Mouse (Mus musculus) liver, postnatal 0 days (tissue): ENCODE measurements around the gene Plekhh1.

Source experiments
- CTCF ChIP-seq: sonication (generic); IDR thresholded peaks from 2 replicates; pipeline ENCODE4 v1.5.1; 2016; ENCODE audit warnings: antibody characterized with exemption, low read depth
- EP300 ChIP-seq: IDR thresholded peaks from 2 replicates; pipeline ENCODE4 v1.6.1; 2016; ENCODE audit warnings: antibody characterized with exemption, low read depth, mild to moderate bottlenecking

DNA sequence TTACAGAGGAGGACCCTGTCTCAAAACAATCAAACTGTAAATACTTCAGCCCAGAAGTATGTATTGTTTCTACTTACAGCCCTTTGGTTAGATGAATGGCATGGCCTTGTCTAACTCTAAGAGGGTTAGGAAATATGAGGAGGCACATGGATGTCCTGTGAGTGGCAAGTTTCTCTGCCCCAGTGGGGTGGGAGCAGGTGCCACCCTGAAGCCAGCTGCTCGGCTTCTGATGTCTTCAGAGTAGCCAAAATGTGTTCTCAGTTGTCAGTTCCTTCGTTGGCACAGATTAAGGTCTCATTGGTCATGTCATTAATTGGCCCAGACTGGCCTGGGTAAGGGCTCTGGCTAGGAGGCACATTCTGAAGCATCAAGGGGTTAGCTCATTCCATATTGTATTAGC lies 20.8 kb downstream of the Plekhh1 start:
- TF ChIP-seq CTCF (no peak), EP300 (no peak)
